Mouse (Mus musculus) neural tube, embryonic 11.5 days (tissue): ENCODE data around the gene Olfr883. TPM values are rescaled to one million over a fixed set of nuclear protein-coding genes. Genes with fewer than 3 reads are reported as not detected.

Source experiments
- ATAC-seq: fragments of 200-750 bp; cut with Nextera tagmentation; 2 replicates; pipeline ENCODE4 v1.8.0; 2017; ENCODE audit warnings: moderate number of reproducible peaks, mild to moderate bottlenecking, moderate TSS enrichment, moderate library complexity; ENCODE audit not compliant: insufficient read depth, low FRiP score, low TSS enrichment
- DNase-seq: peaks from one replicate; pipeline ENCODE4 v3.0.0-alpha.2; 2015; ENCODE audit warnings: low spot score
- H3K27ac ChIP-seq: fragments of 300-500 bp; sonication (generic); 2 replicates; pipeline ENCODE4 v1.5.1; 2014; ENCODE audit warnings: low read depth, mild to moderate bottlenecking, low read length
- H3K27me3 ChIP-seq: fragments of 300-500 bp; sonication (generic); 2 replicates; pipeline ENCODE4 v1.6.1; 2014; ENCODE audit warnings: mild to moderate bottlenecking, low read length, mixed read lengths; ENCODE audit not compliant: control insufficient read depth, insufficient read depth
- H3K36me3 ChIP-seq: fragments of 300-500 bp; sonication (generic); 2 replicates; pipeline ENCODE4 v1.6.1; 2014; ENCODE audit warnings: mild to moderate bottlenecking, low read length, moderate library complexity, mixed read lengths; ENCODE audit not compliant: control insufficient read depth, insufficient read depth
- H3K4me1 ChIP-seq: fragments of 300-500 bp; sonication (generic); 2 replicates; pipeline ENCODE4 v1.6.1; 2014; ENCODE audit warnings: low read length, mixed read lengths; ENCODE audit not compliant: control insufficient read depth, insufficient read depth
- H3K4me2 ChIP-seq: fragments of 300-500 bp; sonication (generic); 2 replicates; pipeline ENCODE4 v1.6.1; 2014; ENCODE audit warnings: low read depth, mild to moderate bottlenecking, moderate library complexity
- H3K4me3 ChIP-seq: fragments of 300-500 bp; sonication (generic); 2 replicates; pipeline ENCODE4 v1.5.1; 2014; ENCODE audit warnings: low read depth, low read length
- H3K9ac ChIP-seq: fragments of 300-500 bp; sonication (generic); 2 replicates; pipeline ENCODE4 v1.6.1; 2014; ENCODE audit warnings: mild to moderate bottlenecking, low read length
- H3K9me3 ChIP-seq: fragments of 300-500 bp; sonication (generic); 2 replicates; pipeline ENCODE4 v1.6.1; 2016; ENCODE audit warnings: low read length; ENCODE audit not compliant: control insufficient read depth
- WGBS: fragments of 180-500 bp; shearing (Covaris S2); extraction: QIAGEN DNeasy Blood & Tissue Kit; methylation state at CpG from one replicate; pipeline ENCODE4 v1.1.7; 2014; 5-methylcytosine and 5-hydroxymethylcytosine counted together
- polyA plus RNA-seq: library from polyadenylated mRNA; unstranded; fragments of >200 nt; fragmentation: Nextera tagmentation; extraction: Ambion mirVana; gene quantifications from 2 replicates; pipeline ENCODE4 v1.2.1, GENCODE M21; 2014

The Olfr883 gene
- polyA plus RNA-seq, result not detected in 2 replicates

GRCm38 (mm10) chr9:38025508-38025907, at the start of gene Olfr883:
TSS of gene Olfr883 (plus strand) at chr9:38025808.
- 92% methylated on average over 1 of the region's 1 CpGs for WGBS
- H3K4me1 ChIP-seq, result no peaks in the 10 kb centered on the region
- H3K9me3 ChIP-seq, result no peaks in the 10 kb centered on the region
- DNase-seq, result no peak
- no peaks in the 10 kb centered on the region for H3K36me3 ChIP-seq
- no peak for ATAC-seq
- H3K9ac ChIP-seq, result no peak within 1 kb of the TSS
- H3K27ac ChIP-seq, result no peak within 1 kb of the TSS
- H3K27me3 ChIP-seq, result no peaks in the 10 kb centered on the region
- no peak within 1 kb of the TSS for H3K4me3 ChIP-seq
- H3K4me2 ChIP-seq, result no peak within 1 kb of the TSS

GRCm38 (mm10) chr9:37991525-37991924, 34.1 kb upstream of the Olfr883 start, which contains the start of gene Olfr881:
TSS of gene Olfr881 (plus strand) at chr9:37991825.
- Histone ChIP-seq H3K9ac (no peak within 1 kb of the TSS), H3K36me3 (no peaks in the 10 kb centered on the region), H3K4me1 (no peaks in the 10 kb centered on the region), H3K9me3 (no peaks in the 10 kb centered on the region), H3K4me3 (no peak within 1 kb of the TSS), H3K27ac (no peak within 1 kb of the TSS), H3K4me2 (no peak within 1 kb of the TSS), H3K27me3 (no peaks in the 10 kb centered on the region)
- DNase-seq, result no peak
- ATAC-seq, result no peak

GRCm38 (mm10) chr9:37998581-37999204, 26.9 kb upstream of the Olfr883 start:
- 55% methylated on average over 2 of the region's 2 CpGs for WGBS
- no peak for ATAC-seq
- H3K4me3 ChIP-seq, result no peak overlapping the region
- H3K4me2 ChIP-seq, result no peak overlapping the region
- no peak for DNase-seq
- no peaks in the 10 kb centered on the region for H3K9me3 ChIP-seq
- no peak overlapping the region for H3K9ac ChIP-seq
- H3K27ac ChIP-seq, result no peak overlapping the region
- H3K36me3 ChIP-seq, result no peaks in the 10 kb centered on the region
- no peaks in the 10 kb centered on the region for H3K27me3 ChIP-seq
- H3K4me1 ChIP-seq, result no peaks in the 10 kb centered on the region

- WGBS, result 74% methylated on average over 1 of the region's 1 CpGs
- no peaks in the 10 kb centered on the region for H3K36me3 ChIP-seq
- H3K4me1 ChIP-seq, result no peaks in the 10 kb centered on the region
- no peak overlapping the region for H3K27ac ChIP-seq
- ATAC-seq, result no peak
- no peaks in the 10 kb centered on the region for H3K9me3 ChIP-seq
- H3K4me3 ChIP-seq, result no peak overlapping the region
- H3K4me2 ChIP-seq, result no peak overlapping the region
- no peak overlapping the region for H3K9ac ChIP-seq
- DNase-seq, result no peak
- no peaks in the 10 kb centered on the region for H3K27me3 ChIP-seq
Measured at GRCm38 (mm10) chr9:38000021-38000420, 25.6 kb upstream of the Olfr883 start.

- H3K4me2 ChIP-seq, result no peak within 1 kb of the TSS
- H3K36me3 ChIP-seq, result no peaks in the 10 kb centered on the region
- H3K9ac ChIP-seq, result no peak within 1 kb of the TSS
- no peak within 1 kb of the TSS for H3K4me3 ChIP-seq
- no peak for DNase-seq
- no peaks in the 10 kb centered on the region for H3K27me3 ChIP-seq
- no peaks in the 10 kb centered on the region for H3K9me3 ChIP-seq
- WGBS, result 78% methylated on average over 1 of the region's 1 CpGs
- H3K27ac ChIP-seq, result no peak within 1 kb of the TSS
- H3K4me1 ChIP-seq, result no peaks in the 10 kb centered on the region
- ATAC-seq, result no peak
Measured at GRCm38 (mm10) chr9:38046255-38046654, 20.6 kb downstream of the Olfr883 start, which contains the start of gene Olfr884. TSS of gene Olfr884 (plus strand) at chr9:38046555.

- H3K4me2 ChIP-seq, result no peak within 1 kb of the TSS
- DNase-seq (no peak), ATAC-seq (no peak)
- H3K4me1 ChIP-seq, result no peaks in the 10 kb centered on the region
- H3K27ac ChIP-seq, result no peak within 1 kb of the TSS
- no peak within 1 kb of the TSS for H3K9ac ChIP-seq
- no peaks in the 10 kb centered on the region for H3K9me3 ChIP-seq
- WGBS, result 90% methylated on average over 3 of the region's 3 CpGs
- H3K4me3 ChIP-seq, result no peak within 1 kb of the TSS
- H3K36me3 ChIP-seq, result no peaks in the 10 kb centered on the region
- H3K27me3 ChIP-seq, result no peaks in the 10 kb centered on the region
Measured at GRCm38 (mm10) chr9:38061022-38061421, 35.4 kb downstream of the Olfr883 start, which contains the start of gene Olfr885. TSS of gene Olfr885 (plus strand) at chr9:38061322.

Other genes with a start within 250 kb of the Olfr883 start
- not detected in 2 replicates for gene Olfr876, start 222.8 kb upstream of the Olfr883 start, polyA plus RNA-seq
- not detected in 2 replicates for gene Olfr877, start 171.5 kb upstream of the Olfr883 start, polyA plus RNA-seq
- not detected in 2 replicates for gene Olfr145, start 129.1 kb upstream of the Olfr883 start, polyA plus RNA-seq
- not detected in 2 replicates for gene Olfr878, start 108.0 kb upstream of the Olfr883 start, polyA plus RNA-seq
- gene Olfr881, start 34.0 kb upstream of the Olfr883 start, polyA plus RNA-seq, result not detected in 2 replicates
- gene Olfr884, start 20.7 kb downstream of the Olfr883 start, polyA plus RNA-seq, result not detected in 2 replicates
- gene Olfr885, start 35.5 kb downstream of the Olfr883 start, polyA plus RNA-seq, result not detected in 2 replicates
- gene Olfr887, start 58.3 kb downstream of the Olfr883 start, polyA plus RNA-seq, result not detected in 2 replicates
- gene Olfr888, start 82.3 kb downstream of the Olfr883 start, polyA plus RNA-seq, result not detected in 2 replicates
- 0.15 and 0.16 TPM in 2 replicates for gene Olfr889, start 89.4 kb downstream of the Olfr883 start, polyA plus RNA-seq
- gene Olfr890, start 116.7 kb downstream of the Olfr883 start, polyA plus RNA-seq, result not detected in 2 replicates
- not detected in 2 replicates for gene Olfr891, start 155.0 kb downstream of the Olfr883 start, polyA plus RNA-seq
- not detected in 2 replicates for gene Olfr893, start 182.6 kb downstream of the Olfr883 start, polyA plus RNA-seq
- not detected in 2 replicates for gene Olfr894, start 192.2 kb downstream of the Olfr883 start, polyA plus RNA-seq
- gene Olfr143, start 227.0 kb downstream of the Olfr883 start, polyA plus RNA-seq, result not detected in 2 replicates
- gene Olfr895, start 242.0 kb downstream of the Olfr883 start, polyA plus RNA-seq, result not detected in 2 replicates